Mouse (Mus musculus) C3H10T1/2 (cell line): ENCODE measurements around the gene Plg. TPM values are rescaled to one million over a fixed set of nuclear protein-coding genes. Genes with fewer than 3 reads are reported as not detected.

Experiments
- polyA plus RNA-seq, 2 experiments: library from polyadenylated mRNA; unstranded; fragments of >200 nt; fragmentation: generic; extraction: Trizol; gene quantifications; one replicate each; pipeline ENCODE4 v1.2.1; 2012; ENCODE audit warnings: missing spikeins in 2 of 2

Plg gene
- polyA plus RNA-seq: not detected

GRCm38 (mm10) chr17:12377981-12378705 is at the start of gene Plg:
Plg (plus strand) TSS chr17:12378608.

Other genes with a start within 250 kb of the Plg start
- gene Map3k4, start 59.8 kb upstream of the Plg start, polyA plus RNA-seq: 10 to 100 TPM in 1 of 2 experiments, 1 to 10 TPM in 1; 4.3 to 18.5 TPM
- not detected for gene Slc22a3, start 129.1 kb downstream of the Plg start, polyA plus RNA-seq
- under 1 TPM in 1 of 2 experiments, not detected in 1; 0.05 TPM for gene Slc22a2, start 205.5 kb downstream of the Plg start, polyA plus RNA-seq